In genomic region chr7:7295595-7295994, GRCm38 (mm10) we compare ENCODE assay signal across 8 mouse cellular contexts. TPM values are rescaled to one million over a fixed set of nuclear protein-coding genes. Genes with fewer than 3 reads are reported as not detected.
DNase-seq lines count a peak whose midpoint lies in the region; ATAC-seq and TF ChIP-seq lines count a peak whose summit lies in the region.

No protein-coding gene starts in this region.

- H3K4me3 ChIP-seq in forebrain, embryonic 14.5 days (ENCODE audit: low read depth, low read length) = no peak overlapping the region
- no peak overlapping the region for H3K4me3 ChIP-seq in forebrain, embryonic 12.5 days (replicated peaks)
- H3K4me3 ChIP-seq in testis, adult 2 months (ENCODE audit: control insufficient read depth, low read depth, low read length) = peak overlapping the region; percentile 94

- no peak for ATAC-seq in forebrain, embryonic 14.5 days
- no peak for ATAC-seq in forebrain, embryonic 12.5 days (ENCODE audit: low FRiP score)
- peak; percentile 26 for ATAC-seq in megakaryocyte, adult 5-6 weeks (ENCODE audit: poor library complexity, severe bottlenecking)

- WGBS in forebrain, embryonic 14.5 days = 80% methylated on average over 16 of the region's 16 CpGs
- 81% methylated on average over 16 of the region's 16 CpGs for WGBS in forebrain, embryonic 12.5 days

- no peak overlapping the region for H3K9ac ChIP-seq in forebrain, embryonic 14.5 days (ENCODE audit: low read length)
- no peak overlapping the region for H3K9ac ChIP-seq in forebrain, embryonic 12.5 days

- no peak overlapping the region for H3K4me2 ChIP-seq in forebrain, embryonic 14.5 days (ENCODE audit: low read length)
- no peak overlapping the region for H3K4me2 ChIP-seq in forebrain, embryonic 12.5 days

- TF ChIP-seq CTCF in testis, adult 2 months (IDR thresholded peaks at IDR 0.05; ENCODE audit: control insufficient read depth, insufficient read depth, insufficient replicate concordance, low read depth, low read length) = no peak

- DNase-seq in forebrain, embryonic 14.5 days (ENCODE audit: low spot score) = peak; percentile 44
- no peak for DNase-seq in testis, postnatal 14 days (ENCODE audit: low spot score)
- peak; percentile 53 to 71 for DNase-seq in cerebellum, postnatal 25 days
- peak; percentile 52 for DNase-seq in kidney, postnatal 14 days
- DNase-seq in thymus, postnatal 25 days = peak; percentile 56

- no peak overlapping the region for H3K27ac ChIP-seq in forebrain, embryonic 14.5 days (ENCODE audit: low read depth, low read length)
- no peak overlapping the region for H3K27ac ChIP-seq in forebrain, embryonic 12.5 days
- H3K27ac ChIP-seq in testis, adult 2 months (ENCODE audit: control insufficient read depth, insufficient read depth, low read depth, low read length) = no peak overlapping the region

- TF ChIP-seq POLR2A in testis, adult 2 months (IDR thresholded peaks at IDR 0.05; ENCODE audit: control insufficient read depth, low read depth, low read length) = no peak

- H3K36me3 ChIP-seq in forebrain, embryonic 14.5 days (ENCODE audit: control insufficient read depth, insufficient read depth, low read length) = peaks cover 52% of the 10 kb centered on the region
- peaks cover 51% of the 10 kb centered on the region for H3K36me3 ChIP-seq in forebrain, embryonic 12.5 days (replicated peaks)
- peaks cover 3% of the 10 kb centered on the region; the same call in 1 of the 2 replicates for H3K36me3 ChIP-seq in testis, adult 2 months (ENCODE audit: control insufficient read depth, insufficient read depth, low read length)

- H3K4me1 ChIP-seq in forebrain, embryonic 14.5 days (ENCODE audit: control insufficient read depth, insufficient read depth, low read length) = no peaks in the 10 kb centered on the region
- peaks cover 7% of the 10 kb centered on the region; the same call in 1 of the 2 replicates for H3K4me1 ChIP-seq in forebrain, embryonic 12.5 days
- H3K4me1 ChIP-seq in testis, adult 2 months (ENCODE audit: control insufficient read depth, insufficient read depth, low read length) = peaks cover 24% of the 10 kb centered on the region

- H3K9me3 ChIP-seq in forebrain, embryonic 14.5 days (replicated peaks; ENCODE audit: control insufficient read depth, low read length) = peaks cover 3% of the 10 kb centered on the region; the same call in 1 of the 2 replicates
- H3K9me3 ChIP-seq in forebrain, embryonic 12.5 days = 0 out of 2 replicates have a peak, but pooled peaks cover 7% of the 10 kb centered on the region

- no peaks in the 10 kb centered on the region for H3K27me3 ChIP-seq in forebrain, embryonic 14.5 days (replicated peaks; ENCODE audit: control insufficient read depth, insufficient read depth, low read length)
- no peaks in the 10 kb centered on the region for H3K27me3 ChIP-seq in forebrain, embryonic 12.5 days
- H3K27me3 ChIP-seq in testis, adult 2 months (ENCODE audit: control insufficient read depth, insufficient read depth, low read length) = no peaks in the 10 kb centered on the region

RNA-seq across cellular contexts. Expression of gene Clcn4, which starts 5.1 kb away (rescaled TPM):
- 104 and 142 TPM in 2 replicates for polyA plus RNA-seq in forebrain, embryonic 14.5 days (2014; fragmentation: Nextera tagmentation; extraction: Ambion mirVana)
- polyA plus RNA-seq in forebrain, embryonic 12.5 days (2016; fragmentation: Nextera tagmentation; extraction: Ambion mirVana) = 73.0 and 81.7 TPM in 2 replicates
- polyA plus RNA-seq in testis, adult 2 months (2012; rRNA removed) = 23.8 and 24.6 TPM in 2 replicates
- total RNA-seq in megakaryocyte, adult 5-6 weeks (2015) = 27.5 and 29.6 TPM in 2 replicates
- 42.1 and 67.7 TPM in 2 replicates for total RNA-seq in megakaryocyte, adult 5-6 weeks (2017)

RNA-seq across cellular contexts. Expression of gene Gm45844, which starts 17.5 kb away (rescaled TPM):
- polyA plus RNA-seq in forebrain, embryonic 14.5 days (2014; fragmentation: Nextera tagmentation; extraction: Ambion mirVana) = 5.8 and 11.0 TPM in 2 replicates
- polyA plus RNA-seq in forebrain, embryonic 12.5 days (2016; fragmentation: Nextera tagmentation; extraction: Ambion mirVana) = 1.4 and 2.6 TPM in 2 replicates
- 1.8 TPM in 2 replicates for polyA plus RNA-seq in testis, adult 2 months (2012; rRNA removed)
- total RNA-seq in megakaryocyte, adult 5-6 weeks (2015) = not detected in 2 replicates
- total RNA-seq in megakaryocyte, adult 5-6 weeks (2017) = 0.37 TPM in 1 of 2 replicates, not detected in the other

RNA-seq across cellular contexts. Expression of gene Vmn2r30, which starts 41.8 kb away (rescaled TPM):
- polyA plus RNA-seq in forebrain, embryonic 14.5 days (2014; fragmentation: Nextera tagmentation; extraction: Ambion mirVana) = not detected in 2 replicates
- not detected in 2 replicates for polyA plus RNA-seq in forebrain, embryonic 12.5 days (2016; fragmentation: Nextera tagmentation; extraction: Ambion mirVana)
- polyA plus RNA-seq in testis, adult 2 months (2012; rRNA removed) = not detected in 2 replicates
- total RNA-seq in megakaryocyte, adult 5-6 weeks (2015) = 0.07 TPM in 1 of 2 replicates, not detected in the other
- not detected in 2 replicates for total RNA-seq in megakaryocyte, adult 5-6 weeks (2017)

RNA-seq across cellular contexts. Expression of gene Vmn2r29, which starts 48.5 kb away (rescaled TPM):
- polyA plus RNA-seq in forebrain, embryonic 14.5 days (2014; fragmentation: Nextera tagmentation; extraction: Ambion mirVana) = 0.52 and 0.93 TPM in 2 replicates
- polyA plus RNA-seq in forebrain, embryonic 12.5 days (2016; fragmentation: Nextera tagmentation; extraction: Ambion mirVana) = 0.78 and 1.1 TPM in 2 replicates
- polyA plus RNA-seq in testis, adult 2 months (2012; rRNA removed) = 0.85 and 1.0 TPM in 2 replicates
- not detected in 2 replicates for total RNA-seq in megakaryocyte, adult 5-6 weeks (2015)
- total RNA-seq in megakaryocyte, adult 5-6 weeks (2017) = 0.70 TPM in 1 of 2 replicates, not detected in the other
